In genomic region chr11:82844771-82845414, GRCm38 (mm10) we compare ENCODE assay signal across 10 mouse cellular contexts. TPM values are rescaled to one million over a fixed set of nuclear protein-coding genes. Genes with fewer than 3 reads are reported as not detected.
A peak's percentile ranks its signal among the peaks of the same experiment; 100 is the strongest.
DNase-seq lines count a peak whose midpoint lies in the region; ATAC-seq lines count a peak whose summit lies in the region.
"Had no signal": no experiment of that assay in that cellular context is flagged by ENCODE, and none has a peak within 500 bp of the region (broad histone marks: within the 10 kb centered on the region; RNA-seq: fewer than 3 reads in every experiment).

No protein-coding gene starts in this region.

- 63% methylated on average over 11 of the region's 11 CpGs for WGBS in heart, embryonic 11.5 days (ENCODE audit: insufficient replicate concordance)
- WGBS in liver, embryonic 11.5 days = 52% methylated on average over 11 of the region's 11 CpGs

- H3K27me3 ChIP-seq in heart, embryonic 11.5 days (ENCODE audit: control insufficient read depth, insufficient read depth, low read length) = no peaks in the 10 kb centered on the region
- H3K27me3 ChIP-seq in liver, embryonic 11.5 days (replicated peaks; ENCODE audit: control insufficient read depth, insufficient read depth, low read length) = no peaks in the 10 kb centered on the region
- H3K27me3 ChIP-seq: lung, embryonic 15.5 days had no signal

- ATAC-seq in heart, embryonic 11.5 days (replicated peaks; ENCODE audit: insufficient number of reproducible peaks, low FRiP score, low TSS enrichment) = no peak
- no peak for ATAC-seq in liver, embryonic 11.5 days (replicated peaks; ENCODE audit: low FRiP score)

- 0 out of 2 replicates have a peak overlapping the region, but pooled peaks have one; percentile 1 for H3K4me3 ChIP-seq in heart, embryonic 11.5 days (ENCODE audit: low read depth, low read length)
- H3K4me3 ChIP-seq in liver, embryonic 11.5 days (ENCODE audit: low read depth, low read length) = peak overlapping the region; percentile 47
- H3K4me3 ChIP-seq: lung, embryonic 15.5 days had no signal

- DNase-seq in heart, adult 8-10 months (ENCODE audit: low spot score) = no peak
- peak; percentile 36 to 69 for DNase-seq in spleen, postnatal 4 days (ENCODE audit: low spot score in 2 of 2)
- no peak for DNase-seq in spleen, adult 12 weeks (ENCODE audit: low spot score)
- DNase-seq in liver, embryonic 11.5 days (ENCODE audit: low spot score) = no peak
- no peak for DNase-seq in ovary, adult 18-20 months (ENCODE audit: low spot score)
- DNase-seq in right cerebral cortex, postnatal 10 days (ENCODE audit: low spot score in 2 of 2) = no peak
- no peak for DNase-seq in urinary bladder, postnatal 4 days (ENCODE audit: low spot score in 2 of 2)

- peak overlapping the region; percentile 25 for H3K9ac ChIP-seq in heart, embryonic 11.5 days (ENCODE audit: low read depth, low read length)
- peak overlapping the region; percentile 69 for H3K9ac ChIP-seq in liver, embryonic 11.5 days (ENCODE audit: low read depth, low read length)
- H3K9ac ChIP-seq: lung, embryonic 15.5 days had no signal

- H3K4me2 ChIP-seq in heart, embryonic 11.5 days = peak overlapping the region; percentile 69
- peak overlapping the region; percentile 92 for H3K4me2 ChIP-seq in liver, embryonic 11.5 days

- H3K9me3 ChIP-seq in heart, embryonic 11.5 days (replicated peaks; ENCODE audit: control insufficient read depth, low read length) = no peaks in the 10 kb centered on the region
- no peaks in the 10 kb centered on the region for H3K9me3 ChIP-seq in liver, embryonic 11.5 days (ENCODE audit: control insufficient read depth, low read length)
- H3K9me3 ChIP-seq: lung, embryonic 15.5 days had no signal

- H3K36me3 ChIP-seq in heart, embryonic 11.5 days (ENCODE audit: control insufficient read depth, insufficient read depth, low read length) = no peaks in the 10 kb centered on the region
- peaks cover 5% of the 10 kb centered on the region; the same call in 1 of the 2 replicates for H3K36me3 ChIP-seq in liver, embryonic 11.5 days (ENCODE audit: control insufficient read depth, insufficient read depth, low read length)
- H3K36me3 ChIP-seq: lung, embryonic 15.5 days had no signal

- H3K27ac ChIP-seq in heart, embryonic 11.5 days (ENCODE audit: low read depth, low read length) = no peak overlapping the region; the same call in 1 of the 2 replicates
- peak overlapping the region; percentile 98 for H3K27ac ChIP-seq in liver, embryonic 11.5 days (ENCODE audit: low read depth, low read length)
- H3K27ac ChIP-seq: lung, embryonic 15.5 days had no signal

- peaks cover 5% of the 10 kb centered on the region; the same call in 1 of the 2 replicates for H3K4me1 ChIP-seq in heart, embryonic 11.5 days (ENCODE audit: control insufficient read depth, insufficient read depth, low read length)
- H3K4me1 ChIP-seq in liver, embryonic 11.5 days (replicated peaks; ENCODE audit: control insufficient read depth, insufficient read depth, low read length) = peaks cover 57% of the 10 kb centered on the region
- H3K4me1 ChIP-seq: lung, embryonic 15.5 days had no signal

RNA-seq across cellular contexts. Expression of gene Rffl, which starts 26.1 kb away (rescaled TPM):
- polyA plus RNA-seq in heart, embryonic 11.5 days (2014; fragmentation: Nextera tagmentation; extraction: Ambion mirVana) = 6.4 and 7.4 TPM in 2 replicates
- total RNA-seq in heart, adult 8-10 months (2022) = 1 to 10 TPM; 3.8 to 4.7 (median 4.7) TPM
- 27.5 and 29.7 TPM in 2 replicates for polyA plus RNA-seq in liver, embryonic 11.5 days (2014; fragmentation: Nextera tagmentation; extraction: Ambion mirVana)

RNA-seq across cellular contexts. Expression of gene Rad51d, which starts 45.5 kb away (rescaled TPM):
- polyA plus RNA-seq in heart, embryonic 11.5 days (2014; fragmentation: Nextera tagmentation; extraction: Ambion mirVana) = 15.3 and 16.4 TPM in 2 replicates
- total RNA-seq in heart, adult 8-10 months (2022) = 10 to 100 TPM in 2 of 4 experiments, 1 to 10 TPM in 2; 7.8 to 10.9 (median 9.9) TPM
- polyA plus RNA-seq in liver, embryonic 11.5 days (2014; fragmentation: Nextera tagmentation; extraction: Ambion mirVana) = 14.4 and 14.8 TPM in 2 replicates

RNA-seq across cellular contexts. Expression of gene Fndc8, which starts 47.0 kb away (rescaled TPM):
- 0.10 TPM in 1 of 2 replicates, not detected in the other for polyA plus RNA-seq in heart, embryonic 11.5 days (2014; fragmentation: Nextera tagmentation; extraction: Ambion mirVana)
- total RNA-seq in heart, adult 8-10 months (2022) = not detected
- polyA plus RNA-seq in liver, embryonic 11.5 days (2014; fragmentation: Nextera tagmentation; extraction: Ambion mirVana) = 0.13 and 0.15 TPM in 2 replicates
- total RNA-seq: ES-E14 had no signal

Comparison
In these comparisons a context has a peak if more than half of its experiments do, and no peak if none do; other contexts are left out.
1. DNase-seq: peak in spleen, postnatal 4 days (2 of 2); none in heart, adult 8-10 months (single experiment), spleen, adult 12 weeks (single experiment), liver, embryonic 11.5 days (single experiment), ovary, adult 18-20 months (single experiment), right cerebral cortex, postnatal 10 days (0 of 2) and urinary bladder, postnatal 4 days (0 of 2).